Mouse (Mus musculus): Measurements from ENCODE around the gene Pde4d.

GRCm38 (mm10) chr13:109577454-109577853, 1127.7 kb downstream of the Pde4d start:
- TF ChIP-seq CTCF (IDR thresholded peaks at IDR 0.05; ENCODE audit: low read depth), result no peak
- TF ChIP-seq EP300 (optimal IDR thresholded peaks at IDR 0.05), result no peak

Measured in stomach, postnatal 0 days (tissue).